Mouse (Mus musculus): ENCODE results near the gene Ipo9.

The Ipo9 gene

DNA sequence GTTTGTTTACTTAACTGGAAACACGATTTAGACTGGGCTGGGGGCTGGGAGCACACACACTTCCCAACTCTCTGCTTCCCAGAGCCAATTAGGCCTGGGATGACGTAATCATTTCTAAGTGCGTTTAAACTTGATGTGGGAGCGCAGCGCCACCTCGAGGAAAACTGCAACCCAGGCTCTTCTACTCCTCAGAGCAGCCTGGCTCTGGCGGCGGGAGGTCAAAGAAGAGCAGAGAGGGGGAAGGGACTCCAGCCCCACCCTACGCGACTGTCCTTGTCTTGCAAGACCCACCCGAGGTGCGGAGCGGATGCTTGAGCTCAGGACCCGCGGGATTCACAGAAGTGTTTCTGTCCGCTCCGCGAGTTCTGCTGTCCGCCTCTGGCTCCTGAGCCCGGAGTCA, 62.1 kb downstream of the Ipo9 start:
- peak; percentile 87 to 90 for DNase-seq (ENCODE audit: low spot score in 2 of 2)

DNA sequence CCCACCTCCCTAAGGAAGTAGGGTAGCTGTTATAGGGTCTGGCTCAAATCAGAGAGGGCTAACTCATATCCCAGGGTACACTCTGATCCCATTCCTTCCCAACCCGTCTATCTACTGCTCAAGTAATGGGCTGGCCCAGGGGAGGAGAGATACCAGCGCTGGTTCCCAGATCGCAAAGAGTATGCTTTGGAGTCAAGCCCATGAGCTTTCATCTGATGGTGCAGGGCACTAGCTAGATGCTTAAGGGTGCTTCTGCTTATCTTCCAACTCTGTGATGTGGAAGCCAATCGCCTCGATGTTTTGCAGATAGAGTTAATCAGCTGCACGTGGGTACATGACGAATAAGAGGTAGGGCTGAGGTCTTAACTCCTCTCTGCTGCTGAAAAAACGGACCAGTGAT, 62.7 kb downstream of the Ipo9 start:
- DNase-seq (ENCODE audit: low spot score in 2 of 2) = no peak

DNA sequence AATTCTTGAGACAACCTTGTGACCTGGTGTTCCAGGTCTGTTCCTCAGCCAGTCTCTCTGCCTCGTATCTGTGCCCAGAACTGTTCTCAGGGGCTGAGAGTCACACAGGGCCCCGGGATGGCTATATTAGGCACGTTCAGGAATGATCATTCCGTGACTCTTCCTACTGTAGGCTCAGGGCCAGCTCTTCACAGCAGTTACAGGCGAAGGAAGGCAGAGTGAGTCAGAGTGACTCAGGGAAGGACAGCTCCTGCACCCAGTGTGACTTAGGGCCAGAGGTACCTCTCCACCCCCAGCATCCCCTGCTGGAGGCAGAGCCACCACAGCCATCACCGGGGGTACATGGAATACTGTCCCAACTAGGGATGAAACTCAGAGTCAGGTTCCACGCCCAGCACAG, 63.3 kb downstream of the Ipo9 start:
- no peak for DNase-seq (ENCODE audit: low spot score in 2 of 2)

DNA sequence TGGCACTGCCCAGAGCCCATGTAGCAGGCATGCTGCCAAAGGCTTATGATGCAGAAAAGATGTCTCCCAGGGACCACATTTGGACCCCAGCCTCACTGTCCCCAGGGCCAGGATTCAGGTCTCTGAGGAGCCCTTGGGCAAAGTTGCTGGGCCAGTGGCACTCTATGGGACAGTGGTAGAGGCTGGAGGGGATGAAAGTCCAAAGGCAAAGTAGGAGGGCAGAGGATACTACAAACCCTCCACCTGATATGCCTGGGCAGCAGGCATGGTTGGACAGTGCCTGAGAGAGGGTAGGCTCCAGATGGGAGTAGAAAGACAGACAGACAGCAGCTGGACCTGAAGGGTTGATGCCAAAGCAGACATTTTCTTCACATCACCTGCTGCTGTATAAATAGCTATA, 63.9 kb downstream of the Ipo9 start:
- DNase-seq (ENCODE audit: low spot score in 2 of 2) = no peak

DNA sequence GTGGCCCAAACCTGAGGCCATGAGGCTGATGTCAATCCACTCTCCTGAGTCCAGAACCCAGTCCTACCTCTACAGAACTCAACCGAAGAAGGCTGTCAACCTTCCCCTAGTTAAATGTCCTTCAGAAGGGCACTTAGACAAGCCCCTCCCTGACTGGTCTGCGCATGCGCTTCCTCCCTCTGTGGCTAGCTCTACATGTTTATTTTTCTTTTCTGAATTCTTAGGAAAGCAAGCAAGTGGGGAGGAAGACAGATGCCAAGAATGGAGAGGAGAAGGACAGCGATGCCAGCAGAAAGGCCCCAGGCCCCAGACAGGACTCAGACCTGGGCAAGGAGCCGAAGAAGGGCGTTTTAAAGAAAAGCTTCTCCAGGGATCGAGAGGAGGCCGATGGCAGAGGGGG, 66.9 kb downstream of the Ipo9 start:
- DNase-seq (ENCODE audit: low spot score in 2 of 2) = no peak

DNA sequence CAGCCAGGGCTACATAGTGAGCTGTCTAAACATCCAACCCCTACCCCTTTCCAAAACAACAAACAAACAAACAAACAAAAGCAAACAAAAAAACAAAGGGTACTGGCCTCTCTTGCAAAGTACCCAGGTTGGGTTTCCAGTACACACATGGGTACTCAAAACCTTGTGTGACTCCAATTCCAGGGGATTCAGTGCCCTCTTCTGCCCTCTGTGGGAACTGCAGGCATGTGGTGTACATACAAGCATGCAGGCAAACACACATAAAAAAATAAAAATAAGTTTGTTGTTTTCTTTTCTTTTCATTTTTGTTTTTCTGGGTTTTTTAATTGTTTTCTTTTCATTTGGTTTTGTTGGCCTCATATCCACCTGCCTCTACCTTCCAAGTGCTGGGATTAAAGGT, 68.2 kb downstream of the Ipo9 start:
- no peak for DNase-seq (ENCODE audit: low spot score in 2 of 2)

DNA sequence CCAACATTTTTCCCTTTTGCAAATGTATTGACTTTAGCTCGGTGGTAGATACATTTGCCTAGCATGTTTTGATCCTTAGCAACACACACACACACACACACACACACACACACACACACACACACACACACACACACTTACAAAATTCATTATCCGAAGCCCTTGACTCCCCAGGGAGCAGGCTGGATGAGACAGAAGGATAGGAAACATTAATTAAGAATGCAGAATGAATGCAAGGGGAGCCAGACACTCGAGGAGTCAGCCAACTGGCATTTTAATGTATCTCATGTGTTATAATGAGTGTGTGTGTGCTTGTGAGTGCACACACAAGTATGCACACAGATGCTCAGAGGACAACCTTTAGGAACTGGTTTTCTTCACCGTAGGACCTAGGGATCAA, 68.8 kb downstream of the Ipo9 start:
- DNase-seq (ENCODE audit: low spot score in 2 of 2) = no peak

DNA sequence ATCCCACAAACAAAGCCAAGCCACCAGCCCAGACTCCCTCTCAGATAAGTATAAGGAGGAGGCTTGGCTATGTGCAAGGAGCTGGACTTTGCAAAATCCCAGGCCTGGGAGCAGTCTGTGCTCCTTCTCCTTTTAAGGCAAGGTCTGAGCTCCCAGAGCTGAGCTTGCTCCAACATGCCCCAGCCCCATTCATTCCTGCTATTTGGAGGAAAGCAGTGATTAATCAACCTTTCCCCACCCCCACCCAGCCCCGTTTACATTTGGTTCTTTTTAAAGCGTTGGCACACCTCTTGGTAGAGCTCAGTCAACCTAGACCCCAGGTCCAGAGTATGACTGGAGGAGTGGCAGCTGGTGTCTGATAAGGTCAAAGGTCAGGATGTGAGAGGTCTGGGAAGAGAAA, 71.2 kb downstream of the Ipo9 start:
- no peak for DNase-seq (ENCODE audit: low spot score in 2 of 2)

DNA sequence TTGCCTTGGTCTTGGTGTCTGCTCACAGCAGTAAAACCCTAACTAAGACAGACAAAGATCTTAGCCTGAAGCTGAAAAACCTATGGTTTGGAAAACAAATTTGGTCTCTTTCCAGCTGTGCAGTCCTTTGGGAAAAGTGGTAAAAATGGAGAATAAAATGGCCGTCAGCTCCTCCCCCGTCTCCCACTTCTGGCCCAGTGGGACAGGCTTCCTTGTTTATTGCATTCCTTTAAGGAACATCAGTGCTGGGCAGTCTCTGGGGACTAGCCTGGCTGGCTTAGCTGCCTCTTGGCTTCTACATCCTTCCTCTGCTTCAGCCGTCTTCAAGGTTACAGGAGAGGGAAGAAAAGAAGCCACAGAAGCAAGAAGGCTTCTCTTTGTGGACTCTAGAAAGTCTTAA, 78.3 kb downstream of the Ipo9 start:
- DNase-seq (ENCODE audit: low spot score in 2 of 2) = no peak

DNA sequence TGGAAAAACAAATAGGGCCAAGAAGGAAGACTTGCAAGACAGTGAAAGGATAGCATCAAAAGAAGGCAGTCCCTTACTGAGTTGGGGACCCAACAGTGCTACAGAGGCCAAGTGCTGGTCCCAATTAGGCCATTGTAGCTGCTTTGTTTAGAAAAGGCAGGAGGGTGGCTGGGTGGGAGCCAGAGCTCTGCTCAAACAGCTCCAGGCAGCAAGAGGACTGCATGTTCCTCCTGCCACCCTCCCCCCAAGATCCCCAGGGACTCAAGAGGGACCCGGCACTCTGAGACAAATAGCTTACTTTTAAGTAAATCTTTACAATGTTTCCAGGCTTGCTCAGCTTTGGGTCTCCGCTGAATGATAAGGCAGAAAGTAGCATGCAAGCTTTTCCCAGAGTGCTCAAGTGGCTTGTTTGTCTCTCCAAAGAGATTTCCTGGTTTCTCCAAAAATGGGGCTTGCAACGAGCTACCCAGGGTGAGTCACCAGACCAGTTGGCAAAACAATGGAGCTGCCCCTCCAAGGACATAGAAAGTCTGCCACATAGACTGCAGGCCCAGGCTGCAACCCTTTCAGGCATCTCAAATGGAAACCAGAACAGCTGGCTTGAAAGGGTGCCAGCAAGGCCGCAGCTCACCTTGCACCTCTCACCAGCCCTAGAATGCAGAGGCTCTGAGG, 82.7 kb downstream of the Ipo9 start:
- no peak for DNase-seq (ENCODE audit: low spot score in 2 of 2)

DNA sequence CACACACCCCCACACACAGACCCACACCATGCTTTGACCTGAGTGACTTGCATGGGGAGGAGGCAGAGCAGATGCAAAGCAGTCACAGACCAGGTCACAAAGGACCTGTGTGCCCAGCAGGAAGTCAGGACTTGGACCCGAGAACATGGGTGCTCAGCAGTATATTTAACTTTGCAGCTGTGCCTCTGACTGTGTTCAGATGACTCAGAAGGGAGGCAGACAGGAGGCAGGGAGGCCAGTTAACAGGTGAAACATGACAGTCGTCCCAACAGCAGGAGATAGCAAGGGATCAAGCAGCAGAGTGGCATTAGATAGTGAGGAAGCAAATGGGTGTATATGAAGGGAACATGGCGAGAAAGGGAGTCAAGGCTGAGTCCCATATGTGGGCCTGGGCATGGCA, 83.4 kb downstream of the Ipo9 start:
- DNase-seq (ENCODE audit: low spot score in 2 of 2) = no peak

DNA sequence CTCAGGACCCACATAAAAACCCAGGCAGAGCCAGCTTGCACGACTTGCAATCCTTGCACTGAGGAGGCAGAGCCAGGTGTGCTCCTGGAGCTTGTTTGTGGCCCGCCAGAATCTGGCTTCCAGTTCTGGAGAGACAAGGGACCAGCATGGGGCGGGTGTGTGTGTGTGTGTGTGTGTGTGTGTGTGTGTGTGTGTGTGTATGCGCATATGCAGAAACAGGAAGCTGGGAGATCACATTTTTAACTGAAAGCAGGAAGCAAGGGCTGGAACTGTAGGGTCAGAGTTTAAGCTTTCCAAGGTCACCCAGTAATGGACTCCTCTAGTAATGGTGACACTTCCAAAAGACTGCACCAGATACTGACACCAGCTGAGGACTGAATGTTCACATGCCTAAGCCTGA, 86.3 kb downstream of the Ipo9 start:
- no peak for DNase-seq (ENCODE audit: low spot score in 2 of 2)

DNA sequence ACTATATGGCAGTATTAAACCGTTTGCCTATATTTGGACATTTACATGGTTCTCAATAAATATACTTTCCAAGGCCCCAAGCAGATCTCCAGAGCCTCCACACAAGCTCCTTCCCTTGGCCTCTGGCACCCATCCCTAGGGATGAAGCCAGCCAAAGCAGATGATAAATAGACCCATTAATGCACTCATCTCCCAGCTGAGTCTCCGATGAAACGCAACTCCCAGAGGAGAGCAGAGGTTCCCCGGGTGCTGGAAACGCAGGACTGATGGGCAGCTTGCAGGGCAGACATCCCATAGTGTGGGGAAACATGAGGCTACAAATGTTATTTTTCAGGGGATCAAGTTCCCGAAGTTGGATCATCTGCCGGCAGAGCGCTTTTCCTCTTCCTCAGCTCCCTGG, 88.4 kb downstream of the Ipo9 start:
- no peak for DNase-seq (ENCODE audit: low spot score in 2 of 2)
